Mouse (Mus musculus): ENCODE results near the gene Rpl32. TPM values are rescaled to one million over a fixed set of nuclear protein-coding genes. Genes with fewer than 3 reads are reported as not detected.
A peak's percentile ranks its signal among the peaks of the same experiment; 100 is the strongest.
"Not testable (repeated sequence)": the region's sequence is repeated elsewhere in the genome, so short reads cannot be mapped to it uniquely, and the experiment has no call there.

Gene Rpl32
- polyA plus RNA-seq, 1 experiment = 463 TPM

- no peaks in the 10 kb centered on the region for H3K36me3 ChIP-seq (ENCODE audit: control insufficient read depth, insufficient read depth, low read length)
- no peak for TF ChIP-seq CTCF (IDR thresholded peaks at IDR 0.05; ENCODE audit: extremely low read depth, insufficient read depth, insufficient read length, insufficient replicate concordance)
- TF ChIP-seq POLR2A (IDR thresholded peaks at IDR 0.05; ENCODE audit: low read depth, low read length) = no peak
- H3K27me3 ChIP-seq (ENCODE audit: control insufficient read depth, insufficient read depth, low read length) = no peaks in the 10 kb centered on the region
- no peak overlapping the region for H3K27ac ChIP-seq (ENCODE audit: insufficient read depth, low read length)
- peaks cover 3% of the 10 kb centered on the region; the same call in 1 of the 2 replicates for H3K4me1 ChIP-seq (ENCODE audit: control insufficient read depth, insufficient read depth, insufficient read length)
- no peak for DNase-seq (ENCODE audit: low read depth in 1 of 2, low spot score in 2 of 2)
- no peak overlapping the region for H3K4me3 ChIP-seq (ENCODE audit: extremely low read depth, insufficient read depth, insufficient read length)
Measured at GRCm38 (mm10) chr6:115833861-115834260, 25.3 kb upstream of the Rpl32 start.

GRCm38 (mm10) chr6:115832152-115832850, 23.8 kb upstream of the Rpl32 start:
- Histone ChIP-seq H3K27me3 (ENCODE audit: control insufficient read depth, insufficient read depth, low read length) (no peaks in the 10 kb centered on the region), H3K4me3 (ENCODE audit: extremely low read depth, insufficient read depth, insufficient read length) (no peak overlapping the region), H3K4me1 (ENCODE audit: control insufficient read depth, insufficient read depth, insufficient read length) (peaks cover 3% of the 10 kb centered on the region; the same call in 1 of the 2 replicates), H3K36me3 (ENCODE audit: control insufficient read depth, insufficient read depth, low read length) (no peaks in the 10 kb centered on the region), H3K27ac (ENCODE audit: insufficient read depth, low read length) (no peak overlapping the region)
- no peak for TF ChIP-seq CTCF (IDR thresholded peaks at IDR 0.05; ENCODE audit: extremely low read depth, insufficient read depth, insufficient read length, insufficient replicate concordance)
- TF ChIP-seq POLR2A (IDR thresholded peaks at IDR 0.05; ENCODE audit: low read depth, low read length) = no peak
- WGBS = 81% methylated on average over 2 of the region's 2 CpGs
- DNase-seq (ENCODE audit: low read depth in 1 of 2, low spot score in 2 of 2) = no peak

GRCm38 (mm10) chr6:115830779-115831601, 22.4 kb upstream of the Rpl32 start:
- no peak for DNase-seq (ENCODE audit: low read depth in 1 of 2, low spot score in 2 of 2)
- WGBS = 47% methylated on average over 6 of the region's 6 CpGs
- TF ChIP-seq POLR2A (IDR thresholded peaks at IDR 0.05; ENCODE audit: low read depth, low read length) (no peak), CTCF (IDR thresholded peaks at IDR 0.05; ENCODE audit: extremely low read depth, insufficient read depth, insufficient read length, insufficient replicate concordance) (no peak)
- Histone ChIP-seq H3K27me3 (ENCODE audit: control insufficient read depth, insufficient read depth, low read length) (no peaks in the 10 kb centered on the region), H3K4me3 (ENCODE audit: extremely low read depth, insufficient read depth, insufficient read length) (no peak overlapping the region), H3K27ac (ENCODE audit: insufficient read depth, low read length) (0 out of 2 replicates have a peak overlapping the region, but pooled peaks have one; percentile 2), H3K4me1 (ENCODE audit: control insufficient read depth, insufficient read depth, insufficient read length) (no peaks in the 10 kb centered on the region), H3K36me3 (ENCODE audit: control insufficient read depth, insufficient read depth, low read length) (no peaks in the 10 kb centered on the region)

GRCm38 (mm10) chr6:115823850-115824464, 15.4 kb upstream of the Rpl32 start:
- 3% methylated on average over 5 of the region's 11 CpGs for WGBS
- H3K4me3 ChIP-seq (ENCODE audit: extremely low read depth, insufficient read depth, insufficient read length); H3K27me3 ChIP-seq (ENCODE audit: control insufficient read depth, insufficient read depth, low read length); H3K4me1 ChIP-seq (ENCODE audit: control insufficient read depth, insufficient read depth, insufficient read length); H3K27ac ChIP-seq (ENCODE audit: insufficient read depth, low read length); H3K36me3 ChIP-seq (ENCODE audit: control insufficient read depth, insufficient read depth, low read length): not testable (repeated sequence)
- peak; percentile 75 to 84 for DNase-seq (ENCODE audit: low read depth in 1 of 2, low spot score in 2 of 2)
- TF ChIP-seq CTCF (IDR thresholded peaks at IDR 0.05; ENCODE audit: extremely low read depth, insufficient read depth, insufficient read length, insufficient replicate concordance) = peak; percentile 68; the same call in 1 of the 2 replicates

- no peak for TF ChIP-seq CTCF (IDR thresholded peaks at IDR 0.05; ENCODE audit: extremely low read depth, insufficient read depth, insufficient read length, insufficient replicate concordance)
- no peak for TF ChIP-seq POLR2A (IDR thresholded peaks at IDR 0.05; ENCODE audit: low read depth, low read length)
- Histone ChIP-seq H3K4me1 (ENCODE audit: control insufficient read depth, insufficient read depth, insufficient read length) (no peaks in the 10 kb centered on the region), H3K4me3 (ENCODE audit: extremely low read depth, insufficient read depth, insufficient read length) (no peak overlapping the region), H3K27ac (ENCODE audit: insufficient read depth, low read length) (no peak overlapping the region), H3K36me3 (ENCODE audit: control insufficient read depth, insufficient read depth, low read length) (no peaks in the 10 kb centered on the region), H3K27me3 (ENCODE audit: control insufficient read depth, insufficient read depth, low read length) (no peaks in the 10 kb centered on the region)
- DNase-seq (ENCODE audit: low read depth in 1 of 2, low spot score in 2 of 2) = no peak
- 90% methylated on average over 8 of the region's 8 CpGs for WGBS
Measured at GRCm38 (mm10) chr6:115821216-115821993, 12.9 kb upstream of the Rpl32 start.

GRCm38 (mm10) chr6:115818129-115818528, 9.6 kb upstream of the Rpl32 start:
- no peak overlapping the region for H3K4me3 ChIP-seq (ENCODE audit: extremely low read depth, insufficient read depth, insufficient read length)
- TF ChIP-seq POLR2A (IDR thresholded peaks at IDR 0.05; ENCODE audit: low read depth, low read length) (no peak), CTCF (IDR thresholded peaks at IDR 0.05; ENCODE audit: extremely low read depth, insufficient read depth, insufficient read length, insufficient replicate concordance) (no peak)
- H3K36me3 ChIP-seq (ENCODE audit: control insufficient read depth, insufficient read depth, low read length) = no peaks in the 10 kb centered on the region
- 85% methylated on average over 2 of the region's 2 CpGs for WGBS
- DNase-seq (ENCODE audit: low read depth in 1 of 2, low spot score in 2 of 2) = no peak
- no peak overlapping the region for H3K27ac ChIP-seq (ENCODE audit: insufficient read depth, low read length)
- no peaks in the 10 kb centered on the region for H3K4me1 ChIP-seq (ENCODE audit: control insufficient read depth, insufficient read depth, insufficient read length)
- H3K27me3 ChIP-seq (ENCODE audit: control insufficient read depth, insufficient read depth, low read length) = no peaks in the 10 kb centered on the region
